Mouse (Mus musculus) ES-E14 (cell line): Measurements from ENCODE around the gene Tubd1. TPM values are rescaled to one million over a fixed set of nuclear protein-coding genes. Genes with fewer than 3 reads are reported as not detected.

Experiments
- DNase-seq: peaks from one replicate; pipeline ENCODE4 v3.0.0-alpha.2; 2013; ENCODE audit warnings: low read depth, low spot score
- H3K27ac ChIP-seq: 2 replicates; pipeline ENCODE4 v1.5.1; 2012; ENCODE audit warnings: low read depth, mild to moderate bottlenecking, low read length, moderate library complexity, mixed read lengths; ENCODE audit not compliant: poor library complexity, insufficient read depth, severe bottlenecking
- H3K36me3 ChIP-seq: 2 replicates; pipeline ENCODE4 v1.6.1; 2012; ENCODE audit warnings: mild to moderate bottlenecking, low read length, moderate library complexity, mixed read lengths; ENCODE audit not compliant: control insufficient read depth, poor library complexity, insufficient read depth, severe bottlenecking
- H3K4me1 ChIP-seq, 2 experiments: fragments of 150-350 bp in 1 of 2; sonication (generic) in 1 of 2; 2 replicates each; pipeline ENCODE4 v1.6.1; 2012; ENCODE audit warnings: low read length in 2 of 2, mild to moderate bottlenecking in 1 of 2, mixed read lengths in 1 of 2; ENCODE audit not compliant: control insufficient read depth in 2 of 2, insufficient read depth in 2 of 2, poor library complexity in 1 of 2
- H3K4me3 ChIP-seq, 2 experiments: fragments of 150-350 bp in 1 of 2; sonication (generic) in 1 of 2; 2 replicates each; pipeline ENCODE4 v1.5.1; 2012; ENCODE audit warnings: low read length in 2 of 2, low read depth in 1 of 2, mild to moderate bottlenecking in 1 of 2, mixed read lengths in 1 of 2; ENCODE audit not compliant: insufficient read depth in 1 of 2, poor library complexity in 1 of 2, severe bottlenecking in 1 of 2
- H3K9ac ChIP-seq: 2 replicates; pipeline ENCODE4 v1.6.1; 2012; ENCODE audit warnings: low read depth, mild to moderate bottlenecking, low read length, mixed read lengths; ENCODE audit not compliant: poor library complexity, insufficient read depth, severe bottlenecking
- H3K9me3 ChIP-seq: fragments of 150-350 bp; sonication (generic); 2 replicates; pipeline ENCODE4 v1.6.1; 2012; ENCODE audit warnings: low read depth, mild to moderate bottlenecking, low read length; ENCODE audit not compliant: control insufficient read depth, insufficient read depth
- CHD2 ChIP-seq: IDR thresholded peaks from 2 replicates; pipeline ENCODE4 v1.6.1; 2014; ENCODE audit warnings: mild to moderate bottlenecking, low read depth, low read length, inconsistent platforms
- HCFC1 ChIP-seq: IDR thresholded peaks from 2 replicates; pipeline ENCODE4 v1.6.1; 2012; ENCODE audit warnings: low read length, inconsistent platforms, borderline replicate concordance; ENCODE audit not compliant: insufficient read depth
- MAFK ChIP-seq: IDR thresholded peaks from 2 replicates; pipeline ENCODE4 v1.6.1; 2014; ENCODE audit warnings: mild to moderate bottlenecking, low read depth, low read length, inconsistent platforms; ENCODE audit not compliant: insufficient read depth
- ZC3H11A ChIP-seq: IDR thresholded peaks from 2 replicates; pipeline ENCODE4 v1.6.1; 2012; ENCODE audit warnings: low read depth, mild to moderate bottlenecking, inconsistent platforms, low read length, borderline replicate concordance
- ZNF384 ChIP-seq: IDR thresholded peaks from 2 replicates; pipeline ENCODE4 v1.6.1; 2012; ENCODE audit warnings: low read depth, low read length, inconsistent platforms
- in situ Hi-C, 2 experiments: fragments of 600-800 bp; cut with MboI; formaldehyde crosslinking; loops; one replicate each; pipeline ENCODE4 v1.15.1; 2025; ENCODE audit warnings: low sequenced_read_pairs in 2 of 2, inconsistent platforms in 1 of 2; ENCODE audit not compliant: unreplicated experiment in 2 of 2
- total RNA-seq: library from RNA; depleted of rRNA; stranded (reverse); fragments of 300-350 nt; gene quantifications from 2 replicates; pipeline ENCODE4 v1.2.3, GENCODE M21; 2012

Gene Tubd1
- total RNA-seq, 1 experiment, result 6.5 TPM

DNA sequence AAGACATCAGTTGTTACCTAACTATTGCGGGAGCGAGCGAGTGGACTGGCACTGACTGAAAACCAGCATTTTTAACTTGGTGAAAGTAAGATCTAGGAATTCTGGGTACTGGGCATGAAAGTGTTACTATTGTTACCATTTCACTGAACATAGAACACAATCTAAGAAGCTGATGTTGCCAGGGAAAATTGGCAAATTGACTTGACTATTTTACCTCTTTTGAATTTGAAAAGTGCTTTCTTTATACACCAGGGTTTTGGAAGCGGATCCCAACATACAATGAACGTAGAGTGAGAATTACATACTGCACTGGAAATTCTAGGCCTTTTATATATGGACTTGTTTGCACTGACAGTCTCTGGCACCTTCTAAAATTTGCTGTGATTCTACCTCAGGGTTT lies 48.7 kb downstream of the Tubd1 start:
- TF ChIP-seq CHD2 (no peak), ZNF384 (no peak), HCFC1 (no peak), MAFK (no peak), ZC3H11A (no peak)
- Histone ChIP-seq H3K4me3 (no peak overlapping the region), H3K4me1 (peaks cover 0 to 4% of the 10 kb centered on the region in 2 experiments; a peak in 2 of 4 replicates), H3K9ac (no peak overlapping the region), H3K36me3 (no peaks in the 10 kb centered on the region), H3K27ac (no peak overlapping the region), H3K9me3 (no peaks in the 10 kb centered on the region)
- in situ Hi-C loops, result no loop called here
- no peak for DNase-seq

GRCm38 (mm10) chr11:86594188-86594876 lies 49.5 kb downstream of the Tubd1 start:
- H3K36me3 ChIP-seq, result no peaks in the 10 kb centered on the region
- in situ Hi-C loops, result no loop called here
- TF ChIP-seq CHD2, result no peak
- TF ChIP-seq ZC3H11A, result no peak
- no peak for TF ChIP-seq HCFC1
- no peak for TF ChIP-seq MAFK
- TF ChIP-seq ZNF384, result no peak
- peaks cover 0 to 4% of the 10 kb centered on the region in 2 experiments; a peak in 2 of 4 replicates for H3K4me1 ChIP-seq
- no peak overlapping the region for H3K27ac ChIP-seq
- DNase-seq, result no peak
- H3K4me3 ChIP-seq, result no peak overlapping the region
- no peaks in the 10 kb centered on the region for H3K9me3 ChIP-seq
- H3K9ac ChIP-seq, result no peak overlapping the region

- H3K9ac ChIP-seq, result no peak overlapping the region
- H3K27ac ChIP-seq, result no peak overlapping the region
- TF ChIP-seq ZC3H11A, result no peak
- TF ChIP-seq ZNF384, result no peak
- no peak for TF ChIP-seq CHD2
- no peak for TF ChIP-seq MAFK
- TF ChIP-seq HCFC1, result no peak
- H3K36me3 ChIP-seq, result no peaks in the 10 kb centered on the region
- no peaks in the 10 kb centered on the region for H3K9me3 ChIP-seq
- H3K4me3 ChIP-seq, result no peak overlapping the region
- in situ Hi-C loops, result no loop called here
- DNase-seq, result no peak
- H3K4me1 ChIP-seq, result peaks cover 0 to 4% of the 10 kb centered on the region in 2 experiments; a peak in 1 of 4 replicates
Observed at GRCm38 (mm10) chr11:86595366-86595765, 50.6 kb downstream of the Tubd1 start.

GRCm38 (mm10) chr11:86596187-86596960 lies 51.6 kb downstream of the Tubd1 start:
- TF ChIP-seq HCFC1, result no peak
- no peak for TF ChIP-seq CHD2
- no peak for TF ChIP-seq MAFK
- TF ChIP-seq ZC3H11A, result no peak
- no peak for TF ChIP-seq ZNF384
- Histone ChIP-seq H3K9me3 (no peaks in the 10 kb centered on the region), H3K9ac (no peak overlapping the region), H3K27ac (no peak overlapping the region), H3K4me1 (peaks cover 0 to 2% of the 10 kb centered on the region in 2 experiments; a peak in 1 of 4 replicates), H3K4me3 (no peak overlapping the region), H3K36me3 (no peaks in the 10 kb centered on the region)
- no peak for DNase-seq
- in situ Hi-C loops, result no loop called here
